Mouse (Mus musculus): ENCODE data around the gene Gm10295.

DNA sequence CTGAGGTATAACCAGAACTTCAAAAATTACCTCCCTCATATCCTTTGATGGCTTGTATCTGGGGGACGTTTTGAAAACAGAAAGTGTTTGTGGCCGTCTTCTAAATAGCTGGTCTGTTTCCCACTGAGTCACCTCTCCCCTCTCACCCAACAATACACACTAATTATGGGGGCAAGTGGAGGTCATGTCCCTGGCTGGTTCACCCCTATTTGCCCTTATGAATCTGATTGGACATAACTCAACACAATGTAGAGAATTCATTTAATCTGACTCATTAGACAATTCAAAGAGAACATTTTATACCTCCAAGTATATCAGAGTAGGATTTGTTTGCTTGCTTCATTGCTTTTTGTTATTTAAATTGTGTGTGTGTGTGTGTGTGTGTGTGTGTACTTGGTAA lies 20.6 kb upstream of the Gm10295 start:
- TF ChIP-seq CTCF (IDR thresholded peaks at IDR 0.05; ENCODE audit: control insufficient read depth, insufficient read depth, insufficient read length) (no peak), MYOG (IDR thresholded peaks at IDR 0.05; ENCODE audit: control insufficient read depth, extremely low read depth, insufficient read length) (no peak)
